Mouse (Mus musculus) left cerebral cortex, postnatal 10 days (tissue): ENCODE measurements around the gene Ccdc34. TPM values are rescaled to one million over a fixed set of nuclear protein-coding genes. Genes with fewer than 3 reads are reported as not detected.

Experiments used
- DNase-seq, 2 experiments: peaks; one replicate each; pipeline ENCODE4 v3.0.0; 2021 to 2022; ENCODE audit warnings: low spot score in 2 of 2, mixed read lengths in 1 of 2; ENCODE audit errors: extremely low spot score in 1 of 2
- intact Hi-C: fragments of 180-260 bp; cut with DNase I; formaldehyde crosslinking; loops from one replicate; pipeline ENCODE4 v1.15.1; 2025
- total RNA-seq, 2 experiments: library from RNA; stranded (reverse); gene quantifications; 2 replicates each; pipeline ENCODE4 v1.2.3; 2021

The Ccdc34 gene
- total RNA-seq: 10 to 100 TPM; 17.9 to 18.0 TPM

DNA sequence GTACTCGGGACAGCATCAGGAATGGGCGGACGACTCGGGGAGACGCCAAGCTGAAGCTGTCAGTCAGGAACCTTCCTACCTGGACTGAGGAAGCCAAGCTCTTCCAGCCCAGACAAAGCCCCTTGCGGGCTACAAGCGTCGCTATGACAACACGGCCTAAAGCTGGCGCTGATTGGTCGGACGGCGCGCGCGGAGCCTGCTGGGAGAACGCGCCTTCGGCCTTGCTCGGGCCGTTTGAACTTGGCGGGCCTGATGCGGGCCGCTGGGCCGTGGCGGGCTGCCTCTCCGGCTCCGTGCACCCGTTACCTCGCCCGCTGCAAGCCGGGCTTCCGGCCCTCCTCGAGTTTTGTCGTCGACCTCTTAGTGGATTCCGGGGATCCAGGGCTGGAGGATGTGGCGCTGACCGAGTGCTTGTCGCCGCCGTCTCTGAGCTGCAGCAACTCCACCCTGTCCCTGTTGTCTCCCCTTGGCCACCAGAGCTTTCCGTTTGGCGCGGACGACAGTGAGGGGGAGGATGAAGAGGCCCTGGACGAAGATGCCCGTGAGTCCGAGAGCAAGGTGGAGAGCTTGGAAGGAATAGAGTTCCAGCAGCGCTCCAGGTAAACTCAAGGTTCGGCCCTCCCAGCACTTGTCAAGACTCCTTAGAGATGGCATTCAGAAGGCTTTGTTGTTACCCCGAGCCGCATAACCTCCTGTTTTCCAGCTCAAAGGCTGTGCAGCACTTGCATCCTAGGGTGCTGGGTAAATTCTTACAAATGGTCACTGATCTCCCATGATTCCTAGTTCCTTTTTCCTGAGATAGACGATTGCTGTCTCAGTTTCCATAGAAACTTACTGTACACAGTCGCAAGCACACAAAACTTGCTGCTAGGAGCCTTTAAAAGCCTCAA is at the start of gene Ccdc34:
Gene Ccdc34 (plus strand): TSS at position 202 of the 890 bp plus-strand sequence.
- intact Hi-C loops: loop anchor here (5.0 to 10.0 kb wide), 2 partner anchors 103 to 184 kb away; partner anchors contain the start of gene Lgr4
- DNase-seq: peak; percentile 90 to 95

DNA sequence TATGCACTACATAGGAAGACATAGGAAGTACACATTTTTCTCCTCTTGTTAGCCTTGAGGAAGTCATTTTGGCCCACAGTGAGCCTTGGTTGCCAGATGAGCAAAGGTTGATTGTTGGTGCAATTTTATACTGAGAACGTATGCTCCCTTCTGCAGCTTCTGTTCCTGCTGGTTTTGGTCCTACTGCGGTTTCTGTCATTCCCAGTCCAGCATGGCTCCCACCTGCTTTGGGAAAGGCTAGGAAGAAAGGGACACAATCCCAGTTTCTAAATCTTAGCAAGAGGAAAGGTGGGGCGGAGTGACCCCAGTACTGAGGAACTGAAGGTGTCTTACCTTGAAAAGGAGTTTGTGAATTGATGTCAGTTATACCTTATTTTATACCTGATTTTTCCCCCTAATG is 48.2 kb upstream of the Ccdc34 start:
- intact Hi-C loops: no loop called here
- no peak for DNase-seq

DNA sequence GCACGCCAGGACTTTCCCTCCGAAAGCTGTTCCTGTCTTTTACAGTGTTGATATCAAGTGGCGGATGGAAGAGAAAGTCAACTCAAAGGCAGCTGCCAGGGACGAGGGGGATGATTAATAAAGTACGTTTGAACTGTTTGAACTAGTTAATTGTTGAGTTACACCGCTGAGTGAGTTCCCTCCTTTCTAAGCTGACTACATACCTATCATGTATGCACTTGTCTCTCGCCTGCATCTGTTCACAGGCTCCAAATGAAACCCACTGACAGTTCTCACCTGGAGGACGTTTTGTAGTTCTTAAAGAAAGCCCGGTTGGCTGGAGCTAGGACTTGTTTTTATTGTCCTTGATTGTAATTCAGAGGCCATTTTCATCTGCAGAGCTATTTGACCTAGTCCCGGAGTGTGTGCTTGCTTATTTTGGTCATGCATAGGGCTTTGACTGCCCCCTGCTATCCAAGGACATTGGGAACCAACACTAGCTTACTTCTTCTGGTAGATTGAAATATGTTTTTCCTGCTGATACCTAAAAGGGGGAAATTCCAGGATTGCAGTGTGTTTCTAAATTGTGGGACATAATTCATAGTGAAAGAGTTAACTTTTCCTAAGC is 47.6 kb upstream of the Ccdc34 start:
- intact Hi-C loops: no loop called here
- no peak for DNase-seq

DNA sequence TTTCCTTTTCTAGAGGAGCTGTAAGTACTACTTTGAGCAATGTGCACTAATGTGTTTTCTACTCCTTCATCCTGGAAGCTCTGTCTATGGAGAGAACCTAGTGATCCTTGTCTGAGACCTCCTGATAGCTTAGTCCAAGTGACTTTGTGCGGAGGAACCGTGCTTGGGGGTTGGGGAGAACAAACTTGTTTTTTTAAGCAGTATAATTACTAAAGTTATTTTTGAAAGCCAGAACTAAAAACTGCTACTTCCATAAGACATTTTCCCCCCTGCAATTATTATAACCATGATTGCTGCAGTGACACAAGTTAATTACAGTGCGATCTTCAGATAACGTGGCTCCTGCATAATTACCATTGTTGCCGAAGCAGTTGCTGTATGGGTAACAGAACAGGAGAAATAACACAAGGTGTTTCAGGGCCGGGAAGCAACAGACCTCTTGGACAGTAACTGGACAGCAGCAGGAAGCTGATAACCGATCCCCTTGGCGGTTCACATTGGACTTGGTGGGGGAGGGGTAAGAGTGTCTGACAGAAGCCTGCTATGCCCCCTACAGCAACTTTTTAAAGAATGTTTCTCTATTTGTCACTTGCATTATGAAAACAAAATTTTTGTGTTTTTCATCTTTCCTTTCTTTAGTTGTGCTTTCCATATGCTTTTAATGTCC is 46.7 kb upstream of the Ccdc34 start:
- peak in 1 of 2 experiments; percentile 20 for DNase-seq
- intact Hi-C loops: no loop called here

DNA sequence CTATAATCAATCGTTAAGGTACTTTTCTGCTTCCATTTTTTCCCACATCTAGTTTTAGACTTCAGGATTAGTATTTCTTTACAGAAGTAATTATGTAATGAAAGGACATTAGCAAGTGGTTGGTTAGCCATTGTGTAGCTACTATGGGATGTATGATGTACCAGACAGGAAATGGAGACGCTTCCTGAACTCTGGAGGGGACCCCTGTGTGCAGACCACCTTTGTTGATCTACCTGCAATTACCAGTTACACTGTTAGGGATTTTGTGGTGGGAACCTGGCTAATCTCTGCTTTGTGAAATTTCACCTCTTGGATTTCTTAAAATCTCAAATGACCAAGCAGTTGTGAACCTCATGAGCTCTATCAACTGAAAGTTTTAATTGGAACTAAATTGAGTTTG is 45.3 kb upstream of the Ccdc34 start:
- intact Hi-C loops: no loop called here
- DNase-seq: no peak

DNA sequence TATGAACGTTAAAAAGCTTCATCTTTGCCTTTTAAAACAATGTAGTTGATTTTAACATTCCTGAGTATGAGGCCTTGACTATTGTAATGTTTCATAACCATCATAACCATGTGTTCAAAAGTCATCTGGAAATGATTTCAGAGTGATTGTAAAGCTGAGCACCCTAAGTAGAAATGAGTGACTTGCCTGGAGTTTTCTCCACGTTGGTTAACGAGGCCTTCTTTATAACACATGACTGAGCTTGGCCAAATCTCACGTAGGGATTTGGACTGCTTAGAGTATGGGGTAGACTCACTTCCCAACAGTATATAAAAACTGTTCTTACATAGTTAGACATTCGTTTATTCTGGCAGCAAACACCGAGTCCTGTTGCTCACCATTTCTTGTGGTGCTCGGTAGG is 44.7 kb upstream of the Ccdc34 start:
- no peak for DNase-seq
- intact Hi-C loops: no loop called here

DNA sequence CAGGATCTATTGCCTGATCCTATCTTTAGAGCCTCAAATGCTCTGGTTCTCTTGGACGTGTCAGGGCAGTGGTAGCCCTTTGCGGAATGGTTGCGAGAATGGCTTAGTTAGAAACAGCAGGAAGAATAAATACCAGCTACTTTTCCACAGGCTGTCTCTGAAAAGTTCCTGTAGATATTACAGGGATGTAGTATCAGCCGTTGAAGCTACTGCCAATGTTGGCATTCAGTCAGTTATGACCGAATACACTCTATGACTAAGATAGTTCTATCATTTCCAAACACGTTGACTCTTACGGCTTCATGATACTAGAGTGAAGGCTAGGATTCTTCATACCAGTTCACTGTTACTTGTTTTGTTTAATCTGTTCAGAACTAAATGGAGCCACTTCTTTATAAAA is 42.8 kb upstream of the Ccdc34 start:
- DNase-seq: no peak
- intact Hi-C loops: no loop called here

DNA sequence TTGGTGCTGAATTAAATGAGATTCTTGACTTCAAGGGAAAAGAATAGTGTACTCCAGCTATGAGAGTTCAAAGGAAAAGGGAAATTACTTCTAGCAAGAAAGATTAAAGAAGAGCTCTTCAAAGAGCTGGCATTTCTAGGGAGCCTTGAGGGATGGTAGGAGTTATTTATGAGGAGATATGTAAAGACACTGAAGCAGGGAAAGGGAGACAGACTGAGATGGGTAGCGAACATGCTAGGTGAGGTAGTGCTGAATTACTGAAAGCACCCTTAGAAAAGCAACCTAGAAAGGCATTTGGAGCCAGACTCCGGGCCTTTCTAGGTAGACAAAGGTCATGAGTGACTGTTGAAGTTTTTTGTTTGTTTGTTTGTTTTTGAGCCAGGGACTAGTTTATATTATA is 41.4 kb upstream of the Ccdc34 start:
- no peak for DNase-seq
- intact Hi-C loops: no loop called here

DNA sequence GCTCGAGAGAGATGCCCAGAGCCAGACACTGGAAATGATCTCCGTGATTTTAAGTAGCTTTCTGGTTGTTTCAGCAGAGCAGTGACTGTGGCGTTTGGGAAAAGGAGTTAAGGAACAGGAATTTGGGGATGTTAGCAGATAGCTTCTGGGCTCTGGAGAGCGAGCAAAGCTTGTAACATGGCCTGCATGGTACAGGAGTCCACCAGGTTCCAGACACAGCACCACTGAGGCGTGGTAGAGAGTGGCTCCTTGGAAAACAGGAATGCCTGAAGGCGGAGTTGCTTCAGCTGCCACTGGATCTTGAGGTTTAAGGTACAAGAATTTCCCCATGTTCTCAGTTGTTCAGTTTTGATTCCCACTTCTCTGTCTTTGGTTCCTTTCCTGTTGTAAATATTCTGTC is 40.3 kb upstream of the Ccdc34 start:
- intact Hi-C loops: no loop called here
- DNase-seq: no peak

DNA sequence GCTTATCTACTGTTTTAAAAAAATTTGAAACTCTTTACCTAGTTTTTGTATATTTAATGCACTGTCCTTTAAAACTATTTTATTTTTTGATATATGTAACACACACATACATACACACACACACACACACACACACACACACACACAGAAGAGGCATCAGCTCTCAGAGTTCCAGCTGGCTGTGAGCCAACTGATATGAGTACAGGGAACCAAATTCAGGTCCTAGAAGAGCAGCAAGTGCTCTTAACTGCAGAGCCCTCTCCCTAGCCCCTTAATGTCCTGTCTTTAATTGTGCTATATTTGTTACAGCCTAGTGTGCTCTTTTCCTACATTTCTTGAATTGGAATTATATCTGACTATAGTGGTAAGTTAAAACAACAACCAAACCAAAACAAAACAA is 38.4 kb upstream of the Ccdc34 start:
- no peak for DNase-seq
- intact Hi-C loops: no loop called here

DNA sequence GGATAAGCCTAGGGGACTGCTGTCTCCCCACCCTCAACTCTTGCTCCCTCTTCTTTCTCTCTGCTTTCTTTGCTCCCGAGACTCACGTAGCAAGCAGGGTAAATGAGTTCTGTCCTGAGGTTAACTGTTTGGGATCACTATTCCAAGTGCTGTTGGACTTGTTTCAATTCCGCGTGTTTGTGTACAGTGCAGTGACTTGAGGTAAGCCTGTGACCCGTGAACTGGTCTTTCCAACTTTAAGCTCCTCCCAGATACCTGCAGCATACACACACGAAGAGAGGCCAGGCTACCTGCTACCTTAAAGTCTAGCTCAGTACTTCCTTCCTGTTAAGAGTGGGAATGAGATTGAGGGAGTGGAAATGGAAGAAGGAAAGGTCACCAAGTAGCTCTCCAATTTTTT is 34.2 kb upstream of the Ccdc34 start:
- DNase-seq: no peak
- intact Hi-C loops: no loop called here

DNA sequence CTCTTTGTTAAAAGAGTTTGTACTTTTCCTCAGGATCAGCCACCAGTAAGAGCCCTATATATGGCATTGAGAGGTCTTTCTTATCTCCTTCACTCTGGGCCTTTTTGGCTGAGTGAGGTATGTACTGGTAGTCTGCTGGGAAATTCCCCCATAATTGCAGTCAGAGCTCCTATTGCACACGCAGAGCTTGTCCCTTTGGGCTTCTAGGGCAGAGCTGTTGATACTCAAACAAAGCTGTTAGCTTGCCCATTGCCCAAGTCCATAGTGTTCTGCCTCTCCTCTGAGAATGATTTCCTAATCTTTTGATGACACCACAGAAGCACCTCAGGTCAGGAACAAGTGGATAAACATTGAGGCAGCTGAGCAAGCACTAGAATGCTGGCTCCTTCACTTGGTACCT is 32.7 kb upstream of the Ccdc34 start:
- no peak for DNase-seq
- intact Hi-C loops: no loop called here

DNA sequence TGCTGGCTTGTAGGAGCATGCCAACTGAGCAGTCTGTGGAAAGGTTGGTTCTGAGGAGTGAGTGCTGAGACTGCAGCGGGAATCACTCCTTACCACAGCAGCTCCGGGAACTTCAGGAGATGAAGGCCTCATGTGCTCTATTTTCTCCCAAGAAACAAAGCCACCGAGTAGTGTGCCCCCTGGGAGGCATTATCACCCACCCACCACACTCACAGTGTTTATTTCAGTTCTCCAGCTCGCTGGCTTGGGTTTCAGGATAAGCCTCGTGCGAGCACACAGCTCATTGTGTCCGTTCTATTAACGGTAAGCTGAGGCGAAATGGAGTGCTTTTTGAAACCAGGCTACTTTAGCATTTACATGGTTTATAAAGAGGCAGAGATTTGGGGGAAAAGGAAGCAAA is 32.1 kb upstream of the Ccdc34 start:
- intact Hi-C loops: no loop called here
- no peak for DNase-seq

DNA sequence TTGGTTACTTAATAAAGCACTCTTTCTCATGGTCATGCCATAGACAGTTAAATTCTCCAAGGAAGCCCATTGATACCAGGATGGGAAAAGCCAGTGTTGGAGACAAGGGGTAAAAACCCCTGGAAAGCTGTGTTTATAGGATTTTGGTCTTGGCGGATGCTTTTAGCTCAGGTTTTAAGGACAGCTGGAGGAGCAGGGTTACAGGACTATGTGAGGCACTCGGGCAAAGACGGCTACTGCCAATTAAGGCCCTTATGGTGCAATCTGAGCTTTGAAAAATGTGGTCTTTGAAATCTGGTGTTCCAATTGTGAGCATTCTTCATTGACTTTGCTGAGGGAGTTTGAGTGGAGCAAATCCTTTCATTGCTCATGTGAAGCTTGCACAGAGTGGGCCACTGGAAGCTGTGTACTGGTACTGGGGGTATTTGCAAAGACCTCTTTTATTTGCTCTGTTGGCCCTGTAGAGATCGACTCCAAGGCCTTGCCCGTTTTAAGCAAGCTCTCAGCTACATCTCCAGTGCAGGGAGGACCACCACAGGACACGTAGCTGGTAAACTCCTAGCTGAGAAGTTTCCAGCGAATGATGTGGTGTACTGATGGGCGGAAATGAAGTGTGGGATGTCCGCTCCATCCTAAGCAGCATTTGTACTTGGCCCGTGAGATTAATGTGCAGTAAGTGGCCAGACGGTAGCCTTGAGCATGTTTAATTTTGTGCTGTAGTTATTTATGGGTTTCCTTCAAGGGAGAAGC is 31.4 kb upstream of the Ccdc34 start:
- no peak for DNase-seq
- intact Hi-C loops: no loop called here

DNA sequence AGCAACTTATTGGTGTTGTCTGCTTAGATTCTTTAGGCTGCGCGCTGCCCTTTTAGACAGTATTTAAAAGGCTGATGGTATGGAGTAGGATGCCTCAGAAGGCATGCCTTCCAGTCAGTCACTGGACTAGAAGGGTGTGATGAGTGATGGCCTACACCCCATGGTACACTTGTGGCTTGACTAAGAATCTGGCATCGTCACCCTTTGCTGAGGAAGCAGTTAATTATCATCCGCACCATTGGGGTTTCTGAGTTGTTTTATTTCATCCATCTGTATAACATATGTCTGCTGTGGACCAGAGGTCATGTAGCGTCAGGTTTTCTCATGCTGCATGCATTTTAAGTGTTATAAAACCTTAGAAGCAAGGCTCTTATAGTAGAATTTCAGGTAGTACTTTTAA is 29.7 kb upstream of the Ccdc34 start:
- intact Hi-C loops: no loop called here
- DNase-seq: no peak

DNA sequence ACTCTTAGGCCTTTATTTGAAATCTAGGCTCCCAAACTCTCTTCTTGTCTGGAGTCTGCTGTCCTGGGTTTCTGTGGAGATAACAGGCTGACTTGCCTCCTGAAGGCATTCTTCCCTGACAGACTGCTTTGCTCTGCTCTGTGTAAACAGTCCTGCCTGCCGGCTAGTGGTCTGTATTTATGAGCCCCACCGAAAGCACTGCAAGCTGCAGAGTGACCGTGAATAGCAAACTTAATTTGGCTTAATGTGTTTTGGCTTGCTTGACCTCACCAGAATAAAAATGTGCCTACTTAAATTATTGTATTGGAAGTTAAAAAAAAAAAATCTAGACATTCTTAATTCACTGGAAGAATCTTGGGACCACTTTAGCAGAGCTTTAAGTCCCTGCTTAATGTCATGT is 28.4 kb upstream of the Ccdc34 start:
- intact Hi-C loops: no loop called here
- no peak for DNase-seq

DNA sequence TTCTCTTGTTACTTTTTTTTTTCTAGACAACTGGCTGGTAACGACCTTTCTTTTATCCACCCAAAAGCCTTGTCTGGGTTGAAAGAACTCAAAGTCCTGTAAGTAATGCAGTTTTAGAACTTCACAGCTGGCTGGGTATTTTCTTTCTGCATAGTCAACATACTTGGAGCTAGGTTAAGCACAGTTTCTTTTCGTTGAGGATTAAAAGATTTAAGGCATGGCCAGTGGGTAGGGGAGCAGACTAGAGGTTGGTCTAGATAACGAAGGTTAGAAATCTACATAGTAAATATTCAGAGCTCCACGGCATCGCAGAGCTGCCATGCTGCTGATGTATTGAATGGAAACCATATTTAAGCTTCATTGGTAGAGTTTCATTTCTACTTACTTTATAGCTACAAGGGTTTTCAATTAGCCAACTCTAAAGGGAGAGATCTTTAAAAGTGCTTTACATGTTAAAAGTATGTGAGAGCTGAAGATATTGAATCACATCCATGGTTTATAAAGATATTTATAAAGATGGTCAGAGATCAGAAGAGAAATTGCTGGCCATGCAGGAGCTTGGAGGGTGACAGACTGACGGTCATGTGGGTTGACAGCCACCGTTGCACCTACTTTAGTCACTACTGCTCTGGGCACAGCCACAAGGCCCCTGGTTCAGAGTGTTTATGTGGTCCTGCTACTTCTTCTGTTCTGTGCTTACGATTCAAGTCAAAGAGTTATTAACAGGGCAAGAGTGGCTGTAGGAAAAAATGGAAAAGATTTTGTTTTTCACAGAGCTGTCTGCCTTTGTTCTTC is 27.7 kb upstream of the Ccdc34 start:
- intact Hi-C loops: no loop called here
- DNase-seq: no peak

DNA sequence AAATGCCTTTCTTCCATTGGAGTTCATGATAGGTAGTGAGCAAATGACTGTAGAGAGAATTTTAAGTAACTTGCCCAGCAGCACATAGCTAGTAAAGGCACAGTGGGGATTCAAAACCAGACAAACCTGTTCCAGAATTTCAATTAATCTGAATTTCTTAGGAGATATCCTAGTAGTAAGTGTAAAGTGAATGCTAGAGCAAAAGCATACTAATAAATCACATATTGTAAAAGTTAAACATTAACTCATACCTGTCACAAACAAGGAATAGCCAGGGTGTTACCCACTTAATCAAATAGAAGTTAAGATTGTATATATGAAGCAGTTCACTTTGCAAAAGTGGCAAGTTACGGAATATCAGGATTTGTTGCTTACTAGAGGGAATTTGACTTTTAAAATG is 25.9 kb upstream of the Ccdc34 start:
- no peak for DNase-seq
- intact Hi-C loops: no loop called here
